Mouse (Mus musculus) lung, adult 2 months (tissue): ENCODE measurements at regions not wholly inside any gene's neighbourhood (a gene's known extent, or its start where the extent isn't known, plus 50 kb on each side); places are given as distances from the start of the nearest gene placed in this dataset.

Source experiments
- CTCF ChIP-seq: fragments of 200-500 bp; IDR thresholded peaks from 2 replicates; pipeline ENCODE4 v1.5.1; 2011; ENCODE audit warnings: mild to moderate bottlenecking, low read length, control low read depth; ENCODE audit not compliant: insufficient read depth
- POLR2A ChIP-seq: fragments of 200-500 bp; IDR thresholded peaks from 2 replicates; pipeline ENCODE4 v1.6.1; 2011; ENCODE audit warnings: low read depth, mild to moderate bottlenecking, control low read depth, low read length, borderline replicate concordance; ENCODE audit errors: extremely low read depth

- TF ChIP-seq CTCF (no peak), POLR2A (no peak)
Measured at GRCm38 (mm10) chr14:28639056-28639455, 134.5 kb downstream of the Wnt5a start.
